Mouse (Mus musculus) thymus, postnatal 25 days (tissue): ENCODE measurements around the gene Dlat.

ENCODE experiments used
- DNase-seq: peaks from one replicate; pipeline ENCODE4 v3.0.0; 2022

The Dlat gene

DNA sequence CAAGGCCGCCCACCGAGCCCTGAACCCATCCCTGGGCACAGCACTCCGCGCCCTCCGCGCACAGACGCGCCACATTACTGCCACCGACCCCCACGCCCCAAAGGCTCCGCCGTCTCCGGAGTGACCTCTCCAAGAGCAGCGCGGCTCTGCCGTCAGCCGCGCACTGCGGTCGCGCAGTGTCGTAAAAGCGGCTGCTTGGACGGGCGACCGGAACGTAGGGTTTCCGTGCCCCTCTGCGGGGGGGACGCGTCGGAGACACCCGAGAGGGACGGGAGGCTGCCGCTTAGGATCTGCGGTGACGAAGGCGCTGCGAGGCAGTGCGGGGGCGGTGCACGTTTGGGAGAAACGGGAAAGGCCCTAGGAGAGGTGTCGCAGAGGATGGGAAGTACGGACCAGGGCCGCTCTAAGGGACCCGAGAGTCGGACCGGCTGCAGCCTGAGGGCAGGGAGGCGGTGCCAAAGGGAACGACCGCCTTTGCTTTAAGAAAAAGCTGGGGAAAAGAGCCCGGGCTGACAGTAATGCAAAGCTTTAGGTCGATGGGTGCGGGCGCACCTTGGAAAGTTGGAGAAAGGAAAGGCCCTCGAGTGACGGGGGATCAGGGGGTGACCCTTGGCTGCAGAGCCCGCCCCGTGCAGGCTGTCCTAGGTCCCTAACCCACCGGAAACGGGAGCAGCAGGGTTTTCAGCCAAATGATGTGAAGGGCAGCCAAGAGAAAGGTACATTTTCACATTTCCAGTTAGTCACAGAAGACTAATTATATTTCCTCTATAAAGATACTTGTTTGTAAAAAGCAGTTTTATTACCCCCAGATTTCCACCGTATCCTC lies at the start of gene Dlat:
Gene Dlat, minus strand, starts transcription at position 389 of the 826 bp plus-strand sequence.
- DNase-seq, result peak; percentile 84

DNA sequence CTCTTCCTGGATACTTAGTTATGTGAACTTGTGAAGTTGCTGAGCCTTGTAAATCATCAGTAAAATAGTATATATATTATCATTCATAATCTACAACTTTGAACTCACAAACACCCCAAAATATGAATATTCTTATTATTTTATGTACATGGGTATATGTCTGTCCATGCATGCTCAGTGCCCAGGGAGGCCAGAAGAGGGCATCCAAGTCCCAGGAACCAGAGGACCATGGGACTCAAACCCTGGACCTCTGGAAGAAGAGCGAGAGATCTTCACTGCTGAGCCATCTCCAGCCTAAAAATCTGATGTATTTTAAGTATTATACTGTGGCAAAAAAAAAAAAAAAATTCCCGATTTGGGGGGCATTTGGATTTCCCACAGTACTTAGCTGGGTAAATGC lies 49.5 kb upstream of the Dlat start:
- no peak for DNase-seq

DNA sequence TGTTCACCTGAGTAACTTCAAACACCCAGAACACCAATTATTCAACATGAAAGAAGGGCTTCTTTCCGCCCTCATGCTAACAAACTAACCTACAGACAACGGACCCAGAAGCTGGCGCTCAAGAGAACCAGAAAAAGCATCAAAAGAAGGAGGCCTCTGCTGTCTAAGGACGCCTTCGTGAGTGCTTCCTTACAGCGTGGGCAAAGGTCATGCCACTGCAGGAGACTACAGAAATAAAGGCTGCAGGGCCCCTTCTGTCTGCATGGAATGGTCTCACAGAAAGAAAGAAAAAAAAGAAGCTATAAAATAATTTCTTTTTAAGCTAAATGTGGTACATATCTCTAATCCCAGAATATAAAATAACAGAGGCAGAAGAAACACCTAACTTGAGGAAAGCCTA lies 45.3 kb upstream of the Dlat start:
- no peak for DNase-seq

DNA sequence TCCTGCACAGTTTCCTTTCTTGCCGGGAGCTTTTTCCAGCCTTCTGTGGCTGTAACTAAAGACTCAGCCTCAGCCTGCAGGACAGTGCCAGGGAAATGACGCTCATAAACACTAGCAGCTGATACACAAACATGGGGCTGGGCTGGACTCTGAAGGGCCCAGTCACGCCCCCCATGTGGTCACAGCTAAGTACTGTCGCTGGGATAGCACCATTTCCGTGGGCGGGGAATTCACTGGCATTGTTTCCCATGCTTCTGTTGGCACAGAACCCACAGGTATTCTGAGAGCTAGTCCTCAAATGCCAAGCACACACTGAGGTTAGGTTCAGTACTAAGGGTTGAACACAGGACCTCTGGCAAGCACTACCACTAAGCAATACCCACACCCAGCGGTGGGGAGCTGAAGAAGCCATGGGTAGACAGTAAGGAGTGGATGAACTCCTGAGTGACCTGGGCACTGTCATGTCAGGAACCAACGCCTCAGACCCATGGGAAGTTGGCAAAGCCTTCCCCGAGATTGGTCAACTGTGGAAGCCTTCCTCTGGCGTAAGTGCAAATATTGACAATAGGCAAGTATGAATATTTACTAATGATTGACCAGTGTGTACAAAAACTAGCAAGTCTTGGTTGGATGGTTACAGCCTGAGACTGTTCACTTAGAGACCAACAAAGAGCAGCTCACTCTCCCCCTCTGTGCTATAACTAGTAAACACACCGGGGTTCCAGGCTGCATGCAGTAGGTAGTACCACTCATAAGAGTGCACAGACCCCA lies 41.5 kb upstream of the Dlat start:
- DNase-seq, result no peak

DNA sequence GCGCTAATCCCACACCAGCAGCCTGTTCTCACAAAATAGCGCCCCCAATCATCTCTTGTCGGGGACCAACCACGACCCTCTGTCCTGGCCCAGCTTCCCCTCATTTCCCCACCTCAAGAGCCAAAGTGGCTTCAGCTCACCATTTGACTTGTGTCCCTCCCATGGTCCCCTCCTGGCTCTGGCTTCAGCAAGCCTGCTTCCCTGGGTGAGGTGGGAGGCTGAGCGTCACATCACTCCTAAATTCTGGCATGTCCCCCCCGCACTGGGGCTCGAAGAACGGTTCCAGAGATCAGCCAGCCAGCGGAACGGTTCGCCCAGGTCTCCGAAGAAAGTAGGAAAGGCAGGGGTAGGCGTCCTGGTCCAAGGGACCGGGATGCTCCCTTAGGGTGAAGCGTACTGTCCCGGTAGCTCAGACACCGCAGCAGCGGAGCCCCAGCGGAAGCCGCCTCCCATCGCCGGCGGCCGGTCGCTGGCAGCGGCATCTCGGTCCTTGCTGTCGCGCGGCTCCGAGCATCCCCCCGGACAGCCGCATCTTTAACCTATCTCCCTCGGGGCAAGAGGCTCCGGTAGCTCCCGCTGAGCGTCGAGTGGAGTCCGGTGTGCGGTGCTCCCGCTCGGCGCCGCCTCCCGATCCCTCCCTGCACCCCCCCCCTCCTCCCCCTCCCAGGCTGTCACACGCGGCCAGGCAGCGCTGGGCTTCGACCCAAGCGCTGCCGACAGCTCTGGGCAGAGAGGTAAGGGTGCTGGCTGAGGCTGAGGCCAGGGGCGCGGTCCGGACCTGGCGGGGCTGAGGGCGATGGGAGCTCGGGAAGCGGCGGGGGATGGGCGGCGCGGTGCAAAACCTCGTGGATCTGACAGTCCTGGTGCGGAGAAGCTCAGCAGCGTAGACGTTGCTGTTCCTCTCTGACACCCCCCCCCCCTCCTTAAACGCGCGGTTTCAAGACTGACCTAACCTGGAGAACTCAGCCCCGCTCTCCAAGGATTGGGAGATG lies 39.1 kb upstream of the Dlat start:
- peak; percentile 29 for DNase-seq

DNA sequence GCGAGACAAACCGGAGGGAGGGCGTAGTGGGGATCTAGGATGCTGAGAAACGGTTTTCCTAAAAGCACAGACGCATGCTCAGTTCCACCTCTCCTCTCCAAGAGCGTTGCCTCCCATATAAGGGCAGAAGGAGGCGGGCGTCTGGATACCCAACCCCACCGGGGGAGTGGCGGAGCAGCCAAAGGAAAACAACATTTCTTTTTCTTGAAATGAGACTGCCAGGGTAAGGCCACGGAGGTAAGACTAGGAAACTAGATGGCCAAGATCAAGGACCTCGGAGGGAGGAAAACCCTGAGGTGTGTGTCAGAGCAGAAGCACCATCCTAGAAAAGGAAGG lies 38.1 kb upstream of the Dlat start:
- peak; percentile 43 for DNase-seq

DNA sequence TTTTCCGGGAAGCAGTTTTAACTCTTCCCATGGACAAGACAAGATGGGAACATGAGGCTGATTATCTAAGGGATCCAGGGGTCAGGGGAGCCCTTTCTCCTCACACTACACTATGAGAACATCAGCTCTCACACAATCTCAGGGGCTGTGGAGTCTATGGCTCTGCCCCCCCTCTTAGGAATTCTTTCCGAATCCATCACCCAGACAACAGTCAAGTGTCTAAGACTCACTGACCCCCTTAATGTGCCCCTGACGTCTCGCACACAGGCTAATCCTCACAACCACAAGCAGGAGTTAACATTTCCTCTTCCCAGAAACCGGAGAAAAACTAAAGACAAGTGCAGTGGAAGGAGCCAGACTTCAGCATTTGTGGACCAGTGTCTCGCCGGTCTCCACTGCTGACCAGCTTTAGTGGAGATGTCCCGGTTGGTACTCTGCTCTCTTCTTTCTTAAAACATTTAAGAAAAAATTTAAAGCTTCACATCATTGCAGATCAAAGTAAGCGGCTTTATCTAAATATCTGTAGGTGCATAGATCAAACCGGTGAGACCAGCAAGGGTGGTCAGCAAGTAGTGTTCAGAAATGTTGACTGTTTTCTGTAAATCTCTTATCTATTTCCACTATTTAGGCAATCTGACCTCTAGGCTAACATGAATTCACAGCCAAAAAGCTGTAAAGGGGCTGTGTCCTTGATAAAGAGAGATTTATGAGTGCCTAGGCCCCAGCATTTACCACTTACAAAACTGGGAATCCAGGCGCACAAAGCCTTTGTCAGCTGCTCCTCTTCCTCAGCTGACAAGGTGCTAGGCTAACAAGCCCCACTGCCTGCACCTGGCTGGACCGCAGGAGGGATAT lies 37.5 kb upstream of the Dlat start:
- DNase-seq, result no peak

DNA sequence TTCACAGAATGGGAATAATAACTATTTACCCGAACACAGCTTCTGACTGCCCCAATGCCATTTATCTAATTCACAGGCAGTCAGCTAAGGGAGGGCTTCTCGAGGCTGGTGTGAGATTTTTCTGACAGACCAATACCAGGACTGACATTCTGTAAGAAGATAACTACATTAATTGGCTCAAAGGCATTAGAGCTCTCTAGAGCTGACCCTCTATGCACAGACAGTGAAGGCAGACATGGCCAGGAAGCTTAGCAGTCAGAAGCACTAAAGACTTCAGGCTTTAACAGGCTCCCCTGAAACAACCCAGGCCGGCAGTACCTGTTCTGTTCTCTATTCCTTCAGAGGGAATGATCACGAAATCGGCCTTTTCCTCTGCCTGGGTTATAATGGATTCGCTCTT lies 35.6 kb upstream of the Dlat start:
- DNase-seq, result no peak

DNA sequence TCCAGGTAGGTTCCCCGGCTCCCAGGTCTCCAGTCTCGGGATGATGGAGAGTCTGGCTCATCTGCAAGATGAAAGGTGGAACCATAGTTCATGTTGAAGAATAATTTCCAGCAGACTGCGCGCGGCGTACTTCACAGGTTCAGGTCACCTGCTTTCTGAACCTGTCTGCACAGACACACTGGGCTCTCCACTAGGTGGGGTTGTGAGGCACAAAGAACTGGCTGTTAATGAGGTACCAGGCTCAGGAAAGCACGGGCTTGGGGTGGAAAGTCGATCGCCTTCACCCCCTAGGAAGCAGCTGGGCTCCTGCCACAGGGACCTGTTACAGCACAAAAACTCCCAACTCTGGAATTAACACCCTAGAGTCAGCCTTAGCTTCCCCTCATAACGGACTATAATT lies 34.1 kb upstream of the Dlat start:
- peak; percentile 60 for DNase-seq

DNA sequence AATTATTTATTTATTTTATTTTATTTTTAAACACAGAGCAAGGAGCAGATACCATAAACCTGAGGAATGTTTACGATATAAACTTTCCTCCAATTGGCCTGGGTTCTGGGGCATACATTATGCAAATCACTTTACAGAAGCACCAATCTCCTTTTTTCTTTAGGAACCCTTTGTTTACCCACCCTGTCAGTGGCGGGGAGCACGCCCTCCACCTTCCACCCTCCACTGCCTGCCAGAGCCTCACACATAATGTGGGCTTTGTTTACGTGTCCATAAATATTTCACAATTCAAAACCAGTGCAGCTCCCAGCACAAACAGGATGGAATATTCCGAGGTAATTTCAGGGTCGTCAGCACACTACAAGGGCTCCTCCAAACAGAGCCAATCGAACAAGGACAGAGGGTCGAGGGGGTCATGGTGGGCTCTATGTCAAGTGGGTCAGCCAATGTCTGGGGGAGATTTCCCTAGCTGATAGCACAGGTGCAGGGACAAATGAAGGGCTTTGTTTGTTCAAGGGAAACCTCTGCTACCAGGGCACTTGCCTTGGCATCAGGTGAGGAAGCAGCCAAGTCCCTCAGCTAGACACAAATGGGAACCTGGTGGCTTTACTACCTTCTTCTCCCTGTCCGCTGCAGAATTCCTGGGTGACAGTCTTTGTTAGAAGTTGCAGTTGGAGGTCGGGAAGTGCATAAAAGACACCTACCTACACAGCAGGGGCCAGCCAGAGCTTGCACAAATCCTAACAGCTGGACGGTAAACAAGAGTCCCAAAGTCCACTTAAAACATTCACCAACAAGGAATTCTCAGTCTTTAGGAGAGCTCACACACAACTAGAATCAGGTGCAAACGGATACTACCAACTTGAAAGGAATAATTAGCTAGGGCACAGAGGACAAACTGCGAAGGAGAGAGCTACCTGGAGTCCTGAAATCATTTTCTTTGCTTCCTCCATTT lies 33.3 kb upstream of the Dlat start:
- no peak for DNase-seq

DNA sequence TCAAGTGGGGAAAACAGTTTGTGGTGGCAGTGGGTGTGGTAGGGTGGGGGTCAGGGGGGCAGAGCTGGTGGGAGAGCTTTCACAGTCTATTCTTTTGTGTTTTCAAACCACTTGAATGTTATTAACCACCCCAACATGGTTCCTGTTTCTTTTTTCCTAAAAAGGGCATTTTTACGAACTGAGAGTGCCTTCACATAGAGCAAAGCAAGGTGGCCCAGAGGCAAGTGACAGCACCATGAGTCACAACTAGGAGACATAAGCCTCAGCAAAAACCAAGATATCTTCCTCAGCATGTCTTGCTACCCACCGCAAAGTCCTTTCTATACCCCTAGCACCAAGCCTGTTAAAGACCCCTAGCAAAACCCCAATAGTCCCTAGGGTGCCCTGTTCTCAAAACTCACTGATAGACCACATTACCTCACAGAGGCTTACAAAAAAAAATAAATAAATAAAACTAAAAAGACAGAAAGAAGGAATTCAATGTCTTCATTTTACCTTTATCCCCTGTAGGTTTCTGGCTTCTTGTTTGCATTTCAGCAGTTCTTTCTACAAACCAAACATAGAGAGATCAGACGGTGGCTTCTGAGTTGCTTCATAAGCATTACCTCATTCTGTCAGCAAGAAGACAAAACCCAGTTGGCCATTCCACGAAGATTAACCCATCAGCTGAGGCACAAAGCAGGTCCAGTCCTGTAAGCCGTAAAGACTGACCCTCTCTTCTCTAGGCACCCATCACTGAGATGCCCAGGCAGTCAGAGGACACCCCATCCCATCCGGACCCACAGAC lies 27.5 kb upstream of the Dlat start:
- DNase-seq, result no peak

DNA sequence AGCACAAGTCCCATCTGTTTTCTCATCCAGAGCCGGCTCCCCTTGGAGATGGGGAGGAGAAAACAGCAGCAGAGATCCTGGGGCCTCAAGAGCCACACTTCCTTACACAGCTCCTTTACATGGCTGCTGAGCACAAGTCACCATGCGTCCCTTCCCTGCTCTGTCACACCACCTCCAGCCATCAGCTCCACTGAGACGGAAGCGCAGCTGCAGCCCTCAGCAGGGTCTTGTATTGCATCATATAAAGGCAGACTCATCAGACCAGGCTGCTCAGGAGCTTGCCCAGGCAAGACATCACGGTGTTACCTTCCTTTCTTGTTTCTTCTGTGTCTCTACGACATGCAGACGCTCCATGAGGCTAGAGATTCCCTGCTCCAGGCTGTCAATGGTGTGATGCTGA lies 22.1 kb upstream of the Dlat start:
- no peak for DNase-seq

DNA sequence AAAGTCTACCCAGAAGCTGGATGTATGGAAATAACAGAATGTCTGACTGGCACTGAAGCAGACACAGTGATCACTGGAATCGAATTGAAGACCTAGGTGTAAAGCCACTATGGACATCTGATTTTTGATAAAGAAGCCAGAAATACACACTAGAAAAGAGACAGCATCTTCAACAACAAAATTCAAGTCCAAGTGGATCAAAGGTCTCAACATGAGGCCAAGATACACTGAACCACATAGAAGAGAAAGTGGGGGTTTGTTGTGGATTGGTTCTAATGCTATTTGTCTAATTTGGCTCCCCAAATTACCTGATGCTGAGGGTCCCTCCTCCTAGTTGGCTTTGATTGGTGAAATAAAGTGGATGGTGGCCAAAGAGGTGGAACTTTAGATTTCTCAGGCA lies 19.8 kb upstream of the Dlat start:
- no peak for DNase-seq

DNA sequence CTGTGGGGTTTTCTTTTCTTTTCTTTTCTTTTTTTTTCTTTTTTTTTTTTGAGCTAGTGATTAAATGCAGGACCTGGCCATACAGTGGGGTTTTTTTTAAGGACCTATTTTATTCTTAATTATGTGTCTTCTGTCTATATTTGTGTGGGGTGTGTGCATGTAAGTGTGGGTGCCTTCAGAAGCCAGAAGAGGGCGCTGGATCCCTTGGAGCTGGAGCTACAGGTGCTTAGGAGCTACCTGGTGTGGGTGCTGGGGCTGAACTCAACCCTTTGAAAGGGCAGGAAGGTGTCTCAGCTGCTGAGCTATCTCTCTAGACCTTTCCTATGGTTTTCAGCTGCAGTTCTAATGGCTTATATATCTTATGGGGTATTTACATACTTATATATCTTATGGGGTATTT lies 15.2 kb upstream of the Dlat start:
- DNase-seq, result no peak

DNA sequence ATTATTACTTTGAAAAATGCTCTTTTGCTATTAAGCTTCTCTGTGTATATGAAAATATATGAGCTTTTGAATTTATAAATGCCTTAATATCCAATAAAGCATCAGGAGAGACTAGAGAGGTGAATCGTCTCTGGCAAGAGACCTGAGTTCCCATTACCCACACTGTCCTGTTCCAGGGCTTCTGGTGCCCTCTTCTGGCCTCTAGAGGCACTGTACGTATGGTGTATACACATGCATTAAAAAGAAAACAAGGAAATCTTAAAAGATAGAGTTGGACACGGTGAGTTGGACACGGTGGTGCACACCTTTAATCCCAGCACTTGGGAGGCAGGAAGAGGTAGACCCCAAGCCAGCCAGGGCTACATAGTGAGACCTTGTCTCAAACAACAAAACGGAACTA lies 11.1 kb upstream of the Dlat start:
- peak; percentile 71 for DNase-seq

DNA sequence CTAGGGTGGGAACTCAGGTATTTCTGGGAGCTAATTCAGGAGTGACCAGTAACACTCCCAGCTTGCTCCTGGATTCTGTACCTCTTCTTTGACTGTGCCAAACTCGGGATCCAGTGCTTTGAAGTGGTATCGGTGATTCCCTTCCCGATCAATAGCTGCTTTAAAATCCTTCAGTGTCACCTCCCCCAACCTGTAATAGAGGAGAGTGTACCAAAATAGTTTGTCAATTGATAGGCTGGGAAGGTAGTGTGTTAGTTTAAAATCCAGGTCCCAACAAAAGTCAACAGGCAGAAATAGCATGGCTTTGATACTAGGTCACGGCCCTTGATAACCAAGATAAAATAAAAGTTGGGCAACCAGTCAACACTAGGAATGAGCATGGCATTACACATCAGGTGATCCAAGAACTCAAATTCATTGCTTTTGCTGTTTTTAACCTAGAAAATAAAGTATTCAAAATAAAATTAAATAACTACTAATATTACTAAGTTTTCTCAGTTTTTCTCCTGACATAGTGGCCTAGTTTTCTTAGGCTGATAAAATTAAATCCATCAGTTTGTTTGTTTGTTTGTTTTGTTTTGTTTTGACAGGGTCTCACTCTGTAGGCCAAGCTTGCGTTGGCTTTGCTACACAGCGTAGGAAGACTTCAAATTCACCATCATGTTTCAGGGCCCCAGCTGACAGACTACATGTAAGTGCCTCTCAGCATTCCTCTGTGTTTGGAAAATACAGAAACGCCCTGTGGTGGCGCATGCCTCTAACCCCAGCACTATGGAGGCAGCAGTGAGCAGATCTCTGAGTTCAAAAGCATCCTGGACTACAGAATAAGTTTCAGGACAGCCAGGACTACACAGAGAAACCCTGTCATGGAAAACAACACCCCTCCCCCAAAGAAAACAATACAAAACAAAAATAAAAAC lies 8.3 kb upstream of the Dlat start:
- no peak for DNase-seq

DNA sequence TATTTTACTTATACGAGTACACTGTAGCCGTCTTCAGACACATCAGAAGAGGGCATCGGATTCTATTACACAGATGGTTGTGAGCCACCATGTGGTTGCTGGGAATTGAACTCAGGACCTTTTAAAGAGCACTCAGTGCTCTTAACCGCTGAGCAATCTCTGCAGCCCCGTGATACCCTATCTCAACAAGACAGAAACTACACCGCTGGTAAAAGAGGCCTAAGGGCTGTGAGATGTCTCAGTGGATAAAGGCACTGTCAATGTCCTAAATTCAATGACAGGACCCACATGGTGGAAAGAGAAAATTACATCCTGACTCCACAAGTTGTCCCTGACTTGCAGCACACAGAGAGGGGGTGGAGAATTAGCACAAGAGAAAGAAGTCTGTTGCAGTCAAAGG lies 6.9 kb upstream of the Dlat start:
- DNase-seq, result no peak

DNA sequence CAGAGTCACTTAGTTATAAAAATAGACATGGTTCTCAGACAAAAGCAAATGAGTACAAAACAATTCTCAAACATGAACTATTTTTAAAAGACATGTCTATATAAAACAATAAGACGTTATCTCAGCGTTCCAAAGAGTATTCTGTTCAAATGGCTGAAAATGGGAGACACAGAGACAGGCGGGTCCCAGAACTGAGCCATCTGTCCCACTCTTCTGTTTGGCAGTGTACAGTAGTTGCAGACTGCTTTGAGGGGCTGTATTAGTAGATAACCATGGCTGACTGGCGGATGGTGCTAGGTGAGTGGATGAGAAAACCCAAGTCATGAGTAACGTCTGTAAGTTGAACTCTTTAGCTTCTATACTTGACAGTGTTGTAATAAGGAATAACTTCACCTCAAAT lies 5.2 kb upstream of the Dlat start:
- no peak for DNase-seq

DNA sequence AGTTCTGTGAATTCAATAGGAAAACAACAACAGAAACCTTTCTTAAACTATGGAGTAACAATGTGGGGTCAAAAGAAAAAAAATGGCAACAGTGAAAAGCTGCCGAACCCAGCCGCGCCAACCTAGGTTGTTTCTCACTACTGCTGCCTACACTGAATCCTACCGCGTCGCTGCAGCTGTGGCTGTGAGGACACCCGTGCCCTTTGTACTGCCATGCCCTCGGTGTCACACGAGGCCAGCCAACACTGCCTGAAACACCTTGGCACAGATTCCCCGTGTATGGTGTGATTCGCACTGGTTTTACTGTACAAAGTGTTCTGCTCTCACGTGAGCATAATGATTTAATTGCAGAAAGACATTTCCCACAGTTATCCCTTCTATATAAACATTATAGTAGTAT lies 851 bp upstream of the Dlat start:
- peak; percentile 50 for DNase-seq
